14 mouse cellular contexts compared by ENCODE assay signal in the genomic region with DNA sequence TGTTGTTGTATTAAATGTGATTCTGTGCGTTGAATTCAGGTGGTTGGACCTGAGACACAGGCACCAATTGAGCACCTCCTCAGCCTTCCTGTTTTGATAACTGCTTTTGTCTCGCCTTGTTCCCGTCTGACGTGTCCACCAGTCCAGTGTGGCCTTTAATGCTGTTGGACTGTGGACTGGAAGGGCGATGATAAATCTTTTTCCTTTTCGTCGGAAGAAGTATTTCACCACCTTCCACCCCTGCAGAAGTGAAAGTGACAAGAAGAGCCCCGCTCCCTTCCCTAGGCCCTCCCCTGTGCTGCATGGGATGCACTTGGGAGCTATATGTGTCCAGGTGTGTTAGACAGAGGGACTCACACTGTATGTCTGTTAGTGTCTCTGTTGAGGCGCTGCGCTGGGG. TPM values are rescaled to one million over a fixed set of nuclear protein-coding genes. Genes with fewer than 3 reads are reported as not detected.
A peak's percentile ranks its signal among the peaks of the same experiment; 100 is the strongest.
DNase-seq lines count a peak whose midpoint lies in the region; ATAC-seq lines count a peak whose summit lies in the region.
"Had no signal": no experiment of that assay in that cellular context is flagged by ENCODE, and none has a peak within 500 bp of the region (broad histone marks: within the 10 kb centered on the region; RNA-seq: fewer than 3 reads in every experiment).

No protein-coding gene starts in this region.

- H3K4me3 ChIP-seq in hindbrain, embryonic 12.5 days = no peak overlapping the region
- no peak overlapping the region for H3K4me3 ChIP-seq in hindbrain, embryonic 10.5 days
- no peak overlapping the region for H3K4me3 ChIP-seq in midbrain, embryonic 16.5 days (ENCODE audit: low read depth, low read length)
- H3K4me3 ChIP-seq: liver, embryonic 12.5 days; stomach, embryonic 15.5 days had no signal

- ATAC-seq in hindbrain, embryonic 12.5 days (ENCODE audit: low FRiP score) = no peak
- 0 out of 2 replicates have a peak, but pooled peaks have one; percentile 15 for ATAC-seq in common myeloid progenitor, adult 5-6 weeks (replicated peaks; ENCODE audit: low read depth, poor library complexity, severe bottlenecking)
- peak; percentile 69 for ATAC-seq in granulocyte monocyte progenitor cell, adult 5-6 weeks (replicated peaks; ENCODE audit: poor library complexity, severe bottlenecking)
- ATAC-seq in midbrain, embryonic 16.5 days = no peak; the same call in 1 of the 2 replicates
- ATAC-seq: CD4-positive, CD25-positive, alpha-beta regulatory T cell, adult 4 months; liver, embryonic 12.5 days had no signal

- peaks cover 11% of the 10 kb centered on the region; the same call in 1 of the 2 replicates for H3K36me3 ChIP-seq in hindbrain, embryonic 12.5 days
- peaks cover 21% of the 10 kb centered on the region for H3K36me3 ChIP-seq in hindbrain, embryonic 10.5 days
- no peaks in the 10 kb centered on the region for H3K36me3 ChIP-seq in midbrain, embryonic 16.5 days (ENCODE audit: control insufficient read depth, insufficient read depth, low read length)

- H3K4me1 ChIP-seq in hindbrain, embryonic 12.5 days = 0 out of 2 replicates have a peak, but pooled peaks cover 3% of the 10 kb centered on the region
- H3K4me1 ChIP-seq in hindbrain, embryonic 10.5 days (replicated peaks) = peaks cover 23% of the 10 kb centered on the region; the same call in 1 of the 2 replicates
- peaks cover 7% of the 10 kb centered on the region; the same call in 1 of the 2 replicates for H3K4me1 ChIP-seq in midbrain, embryonic 16.5 days (ENCODE audit: control insufficient read depth, insufficient read depth, low read length)

- 86% methylated on average over 10 of the region's 10 CpGs for WGBS in hindbrain, embryonic 12.5 days
- WGBS in hindbrain, embryonic 10.5 days = 90% methylated on average over 10 of the region's 10 CpGs
- 90% methylated on average over 10 of the region's 10 CpGs for WGBS in midbrain, embryonic 16.5 days

- H3K9ac ChIP-seq in hindbrain, embryonic 12.5 days = no peak overlapping the region
- H3K9ac ChIP-seq in midbrain, embryonic 16.5 days (ENCODE audit: low read depth, low read length) = no peak overlapping the region
- H3K9ac ChIP-seq: liver, embryonic 12.5 days; stomach, embryonic 15.5 days had no signal

- peak overlapping the region; percentile 24; the same call in 1 of the 2 replicates for H3K27ac ChIP-seq in hindbrain, embryonic 12.5 days
- no peak overlapping the region for H3K27ac ChIP-seq in hindbrain, embryonic 10.5 days
- H3K27ac ChIP-seq in midbrain, embryonic 16.5 days (ENCODE audit: low read length) = peak overlapping the region; percentile 25; the same call in 1 of the 2 replicates
- H3K27ac ChIP-seq: liver, embryonic 12.5 days; stomach, embryonic 15.5 days had no signal

- DNase-seq in hindbrain, embryonic 10.5 days (ENCODE audit: low spot score) = no peak
- DNase-seq in kidney, adult 8-10 months = no peak
- DNase-seq in adrenal gland, postnatal 10 days = no peak
- DNase-seq in thymus, postnatal 0 days (ENCODE audit: low spot score) = no peak
- DNase-seq: adrenal gland, postnatal 36 days; kidney, adult 9 months; thymus, postnatal 4 days had no signal

- no peaks in the 10 kb centered on the region for H3K9me3 ChIP-seq in hindbrain, embryonic 12.5 days (replicated peaks)
- H3K9me3 ChIP-seq in hindbrain, embryonic 10.5 days = no peaks in the 10 kb centered on the region
- H3K9me3 ChIP-seq in midbrain, embryonic 16.5 days (replicated peaks; ENCODE audit: control insufficient read depth, low read length, poor library complexity, severe bottlenecking) = no peaks in the 10 kb centered on the region
- H3K9me3 ChIP-seq: liver, embryonic 12.5 days; stomach, embryonic 15.5 days had no signal

- H3K27me3 ChIP-seq in hindbrain, embryonic 12.5 days = no peaks in the 10 kb centered on the region
- H3K27me3 ChIP-seq in hindbrain, embryonic 10.5 days (ENCODE audit: insufficient read depth, poor library complexity, severe bottlenecking) = no peaks in the 10 kb centered on the region
- H3K27me3 ChIP-seq in midbrain, embryonic 16.5 days (ENCODE audit: control insufficient read depth, insufficient read depth, low read depth, low read length) = no peaks in the 10 kb centered on the region
- H3K27me3 ChIP-seq: liver, embryonic 12.5 days; stomach, embryonic 15.5 days had no signal

- no peak overlapping the region for H3K4me2 ChIP-seq in hindbrain, embryonic 12.5 days (replicated peaks)
- H3K4me2 ChIP-seq in midbrain, embryonic 16.5 days (ENCODE audit: low read length) = no peak overlapping the region
- H3K4me2 ChIP-seq: liver, embryonic 12.5 days; stomach, embryonic 15.5 days had no signal

RNA-seq across cellular contexts. Expression of gene Gpt2, which starts 8.1 kb away (rescaled TPM):
- 44.4 and 44.8 TPM in 2 replicates for polyA plus RNA-seq in hindbrain, embryonic 12.5 days (2016; fragmentation: Nextera tagmentation; extraction: Ambion mirVana)
- polyA plus RNA-seq in hindbrain, embryonic 10.5 days (2016; fragmentation: Nextera tagmentation; extraction: Ambion mirVana) = 32.2 and 35.3 TPM in 2 replicates
- total RNA-seq in common myeloid progenitor, adult 5-6 weeks (2017) = 1.1 and 3.7 TPM in 2 replicates
- 3.1 and 5.7 TPM in 2 replicates for total RNA-seq in granulocyte monocyte progenitor cell, adult 5-6 weeks (2014; fragmentation: Nextera tagmentation)
- 4.3 and 4.6 TPM in 2 replicates for total RNA-seq in granulocyte monocyte progenitor cell, adult 5-6 weeks (2017)
- 37.7 and 42.2 TPM in 2 replicates for polyA plus RNA-seq in midbrain, embryonic 16.5 days (2015; fragmentation: Nextera tagmentation; extraction: Ambion mirVana)
- 10 to 100 TPM; 47.9 to 54.3 TPM for total RNA-seq in adrenal gland, postnatal 10 days (2021)
- polyA plus RNA-seq in thymus, postnatal 0 days (2015; fragmentation: Nextera tagmentation; extraction: Ambion mirVana) = 5.1 and 5.3 TPM in 2 replicates

RNA-seq across cellular contexts. Expression of gene Dnaja2, which starts 54.7 kb away (rescaled TPM):
- polyA plus RNA-seq in hindbrain, embryonic 12.5 days (2016; fragmentation: Nextera tagmentation; extraction: Ambion mirVana) = 170 and 174 TPM in 2 replicates
- polyA plus RNA-seq in hindbrain, embryonic 10.5 days (2016; fragmentation: Nextera tagmentation; extraction: Ambion mirVana) = 173 and 194 TPM in 2 replicates
- 111 and 117 TPM in 2 replicates for total RNA-seq in common myeloid progenitor, adult 5-6 weeks (2017)
- 86.8 and 101 TPM in 2 replicates for total RNA-seq in granulocyte monocyte progenitor cell, adult 5-6 weeks (2014; fragmentation: Nextera tagmentation)
- total RNA-seq in granulocyte monocyte progenitor cell, adult 5-6 weeks (2017) = 128 and 137 TPM in 2 replicates
- 171 and 177 TPM in 2 replicates for polyA plus RNA-seq in midbrain, embryonic 16.5 days (2015; fragmentation: Nextera tagmentation; extraction: Ambion mirVana)
- total RNA-seq in adrenal gland, postnatal 10 days (2021) = 100 to 1,000 TPM; 146 to 159 TPM
- 150 and 171 TPM in 2 replicates for polyA plus RNA-seq in thymus, postnatal 0 days (2015; fragmentation: Nextera tagmentation; extraction: Ambion mirVana)

Comparison
In these comparisons a context has a peak if more than half of its experiments do, and no peak if none do; other contexts are left out.
1. ATAC-seq: peak in common myeloid progenitor, adult 5-6 weeks (single experiment) and granulocyte monocyte progenitor cell, adult 5-6 weeks (single experiment); none in hindbrain, embryonic 12.5 days (single experiment) and midbrain, embryonic 16.5 days (single experiment).